Mouse (Mus musculus) G1E (cell line): ENCODE results near the gene Eya3.

ENCODE experiments used
- CTCF ChIP-seq: IDR thresholded peaks from 2 replicates; pipeline ENCODE4 v1.5.1; 2012; ENCODE audit warnings: low read depth, low read length, inconsistent platforms, mixed read lengths
- TAL1 ChIP-seq: conservative IDR thresholded peaks from 2 replicates; pipeline ENCODE4 v1.6.1; 2012; ENCODE audit warnings: low read depth, low read length, inconsistent platforms, mixed read lengths

- TF ChIP-seq CTCF (no peak), TAL1 (no peak)
These were observed 44.6 kb upstream of the Eya3 start for GRCm38 (mm10) chr4:132594191-132594590.
